Mouse (Mus musculus): ENCODE data around the gene Hsbp1. TPM values are rescaled to one million over a fixed set of nuclear protein-coding genes. Genes with fewer than 3 reads are reported as not detected.
"Not testable (repeated sequence)": the region's sequence is repeated elsewhere in the genome, so short reads cannot be mapped to it uniquely, and the experiment has no call there.

Gene Hsbp1
- polyA plus RNA-seq (2017; shearing (Covaris generic)) = 100 to 1,000 TPM; 199 to 226 (median 213) TPM

- peak; percentile 97 for ATAC-seq
Observed at GRCm38 (mm10) chr8:119344190-119344856, at the start of gene Hsbp1. Gene Hsbp1, plus strand, starts transcription at chr8:119344488.

GRCm38 (mm10) chr8:119295477-119295876, 48.8 kb upstream of the Hsbp1 start:
- ATAC-seq = no peak

GRCm38 (mm10) chr8:119297752-119298151, 46.5 kb upstream of the Hsbp1 start:
- not testable (repeated sequence) for ATAC-seq

- ATAC-seq = no peak
Observed at GRCm38 (mm10) chr8:119300335-119300734, 44.0 kb upstream of the Hsbp1 start.

- no peak for ATAC-seq
Observed at GRCm38 (mm10) chr8:119304196-119304595, 40.1 kb upstream of the Hsbp1 start.

- no peak for ATAC-seq
Observed at GRCm38 (mm10) chr8:119311412-119311811, 32.9 kb upstream of the Hsbp1 start.

GRCm38 (mm10) chr8:119323215-119323614, 21.1 kb upstream of the Hsbp1 start:
- no peak for ATAC-seq

GRCm38 (mm10) chr8:119339546-119339945, 4.7 kb upstream of the Hsbp1 start:
- ATAC-seq = no peak

- ATAC-seq = no peak
Observed at GRCm38 (mm10) chr8:119343606-119344005, 682 bp upstream of the Hsbp1 start.

- ATAC-seq = no peak
Observed at GRCm38 (mm10) chr8:119345029-119345682, 868 bp downstream of the Hsbp1 start.

GRCm38 (mm10) chr8:119345683-119346075, 1.4 kb downstream of the Hsbp1 start:
- no peak for ATAC-seq

- no peak for ATAC-seq
Observed at GRCm38 (mm10) chr8:119351647-119352046, 7.4 kb downstream of the Hsbp1 start.

GRCm38 (mm10) chr8:119352977-119353658, 8.8 kb downstream of the Hsbp1 start:
- ATAC-seq = peak; percentile 54

GRCm38 (mm10) chr8:119353659-119354023, 9.4 kb downstream of the Hsbp1 start:
- ATAC-seq = no peak

GRCm38 (mm10) chr8:119356631-119357030, 12.3 kb downstream of the Hsbp1 start:
- ATAC-seq = not testable (repeated sequence)

- no peak for ATAC-seq
Observed at GRCm38 (mm10) chr8:119358175-119358574, 13.9 kb downstream of the Hsbp1 start.

GRCm38 (mm10) chr8:119358836-119359235, 14.5 kb downstream of the Hsbp1 start:
- ATAC-seq = no peak

- no peak for ATAC-seq
Observed at GRCm38 (mm10) chr8:119360686-119361295, 16.5 kb downstream of the Hsbp1 start.

GRCm38 (mm10) chr8:119374716-119375115, 30.4 kb downstream of the Hsbp1 start:
- ATAC-seq = not testable (repeated sequence)

- ATAC-seq = no peak
Observed at GRCm38 (mm10) chr8:119378476-119378875, 34.2 kb downstream of the Hsbp1 start.

GRCm38 (mm10) chr8:119380619-119381018, 36.3 kb downstream of the Hsbp1 start:
- peak; percentile 70 for ATAC-seq

- peak; percentile 50 for ATAC-seq
Observed at GRCm38 (mm10) chr8:119384478-119384877, 40.2 kb downstream of the Hsbp1 start.

GRCm38 (mm10) chr8:119385854-119386253, 41.6 kb downstream of the Hsbp1 start:
- no peak for ATAC-seq

Measured in inflammation-experienced regulatory T-cells, adult 6 months (primary cell).